In genomic region chr10:83666556-83666955, GRCm38 (mm10) we compare ENCODE assay signal across 24 mouse cellular contexts.
"Had no signal": no experiment of that assay in that cellular context is flagged by ENCODE, and none has a peak within 500 bp of the region (broad histone marks: within the 10 kb centered on the region; RNA-seq: fewer than 3 reads in every experiment).

No protein-coding gene starts in this region.

- H3K9ac ChIP-seq: heart, embryonic 12.5 days; hindbrain, embryonic 12.5 days; hindbrain, embryonic 14.5 days; kidney, embryonic 15.5 days; limb, embryonic 12.5 days; liver, embryonic 12.5 days had no signal

- H3K4me3 ChIP-seq: gastrocnemius, adult 2 months; heart, embryonic 10.5 days; heart, embryonic 12.5 days; hindbrain, embryonic 10.5 days; hindbrain, embryonic 12.5 days; kidney, embryonic 15.5 days; left cerebral cortex, adult 2 months; limb, embryonic 10.5 days; limb, embryonic 12.5 days; liver, embryonic 12.5 days had no signal

- ATAC-seq: hindbrain, embryonic 16.5 days; inflammation-experienced regulatory T-cells, adult 6 months; liver, embryonic 12.5 days had no signal

- H3K4me1 ChIP-seq: heart, embryonic 12.5 days; hindbrain, embryonic 10.5 days; hindbrain, embryonic 12.5 days; liver, embryonic 12.5 days had no signal

- H3K36me3 ChIP-seq: heart, embryonic 10.5 days; heart, embryonic 12.5 days; hindbrain, embryonic 10.5 days; hindbrain, embryonic 12.5 days; kidney, embryonic 15.5 days; limb, embryonic 10.5 days; limb, embryonic 12.5 days; liver, embryonic 12.5 days had no signal

- H3K27me3 ChIP-seq: heart, embryonic 12.5 days; hindbrain, embryonic 12.5 days; kidney, embryonic 15.5 days; limb, embryonic 12.5 days had no signal

- H3K9me3 ChIP-seq: heart, embryonic 10.5 days; heart, embryonic 12.5 days; hindbrain, embryonic 10.5 days; hindbrain, embryonic 12.5 days; kidney, embryonic 15.5 days; limb, embryonic 10.5 days; limb, embryonic 12.5 days; liver, embryonic 12.5 days had no signal

- H3K4me2 ChIP-seq: heart, embryonic 12.5 days; hindbrain, embryonic 12.5 days; hindbrain, embryonic 14.5 days; kidney, embryonic 15.5 days; limb, embryonic 12.5 days; liver, embryonic 12.5 days had no signal

- DNase-seq: gastrocnemius, adult 2 months; gastrocnemius, postnatal 10 days; gastrocnemius, postnatal 25 days; heart, adult 18-20 months; heart, postnatal 10 days; heart, postnatal 4 days; kidney, adult 11 months; kidney, adult 2 months; kidney, adult 9 months; kidney, postnatal 14 days; liver had no signal

- H3K27ac ChIP-seq: gastrocnemius, adult 2 months; heart, embryonic 10.5 days; hindbrain, embryonic 10.5 days; hindbrain, embryonic 12.5 days; hindbrain, embryonic 14.5 days; kidney, embryonic 15.5 days; kidney, postnatal 0 days; left cerebral cortex, adult 2 months; limb, embryonic 10.5 days; limb, embryonic 12.5 days; liver, embryonic 12.5 days had no signal
